Mouse (Mus musculus) liver, embryonic 15.5 days (tissue): ENCODE results near the gene Shcbp1l. TPM values are rescaled to one million over a fixed set of nuclear protein-coding genes. Genes with fewer than 3 reads are reported as not detected.

Source experiments
- ATAC-seq: fragments of 200-750 bp; cut with Nextera tagmentation; 2 replicates; pipeline ENCODE4 v1.8.0; 2017; ENCODE audit warnings: moderate number of reproducible peaks, mild to moderate bottlenecking, moderate library complexity; ENCODE audit not compliant: insufficient read depth
- H3K27ac ChIP-seq: fragments of 300-500 bp; sonication (generic); replicated peaks from 2 replicates; pipeline ENCODE4 v1.5.1; 2015; ENCODE audit warnings: mild to moderate bottlenecking, inconsistent platforms
- H3K27me3 ChIP-seq: fragments of 300-500 bp; sonication (generic); 2 replicates; pipeline ENCODE4 v1.6.1; 2015; ENCODE audit warnings: mild to moderate bottlenecking, inconsistent platforms
- H3K36me3 ChIP-seq: fragments of 300-500 bp; sonication (generic); replicated peaks from 2 replicates; pipeline ENCODE4 v1.6.1; 2015; ENCODE audit warnings: moderate library complexity, mild to moderate bottlenecking, inconsistent platforms
- H3K4me1 ChIP-seq: fragments of 300-500 bp; sonication (generic); replicated peaks from 2 replicates; pipeline ENCODE4 v1.6.1; 2015; ENCODE audit warnings: inconsistent platforms
- H3K4me2 ChIP-seq: fragments of 300-500 bp; sonication (generic); 2 replicates; pipeline ENCODE4 v1.6.1; 2015; ENCODE audit warnings: moderate library complexity, mild to moderate bottlenecking, inconsistent platforms
- H3K4me3 ChIP-seq: fragments of 300-500 bp; sonication (generic); replicated peaks from 2 replicates; pipeline ENCODE4 v1.5.1; 2015; ENCODE audit warnings: mild to moderate bottlenecking, inconsistent platforms
- H3K9ac ChIP-seq: fragments of 300-500 bp; sonication (generic); 2 replicates; pipeline ENCODE4 v1.6.1; 2015; ENCODE audit warnings: moderate library complexity, mild to moderate bottlenecking, inconsistent platforms
- H3K9me3 ChIP-seq: fragments of 300-500 bp; sonication (generic); replicated peaks from 2 replicates; pipeline ENCODE4 v1.6.1; 2016; ENCODE audit warnings: inconsistent platforms
- WGBS: fragments of 180-500 bp; shearing (Covaris S2); methylation state at CpG from one replicate; pipeline ENCODE4 v1.1.7; 2015; ENCODE audit warnings: mixed read lengths; ENCODE audit not compliant: insufficient replicate concordance; 5-methylcytosine and 5-hydroxymethylcytosine counted together
- polyA plus RNA-seq: library from polyadenylated mRNA; unstranded; fragments of >200 nt; fragmentation: Nextera tagmentation; extraction: Ambion mirVana; gene quantifications from 2 replicates; pipeline ENCODE4 v1.2.1, GENCODE M21; 2015

Shcbp1l gene
- polyA plus RNA-seq, 1 experiment from 2014 or later, result 0.13 TPM

GRCm38 (mm10) chr1:153431158-153431557 lies 6.2 kb downstream of the Shcbp1l start:
- no peak overlapping the region for H3K4me3 ChIP-seq
- H3K4me1 ChIP-seq, result no peaks in the 10 kb centered on the region
- H3K27ac ChIP-seq, result no peak overlapping the region
- H3K9me3 ChIP-seq, result no peaks in the 10 kb centered on the region
- ATAC-seq, result no peak
- H3K4me2 ChIP-seq, result no peak overlapping the region
- WGBS, result 67% methylated on average over 7 of the region's 7 CpGs
- 0 out of 2 replicates have a peak, but pooled peaks cover 6% of the 10 kb centered on the region for H3K27me3 ChIP-seq
- no peak overlapping the region for H3K9ac ChIP-seq
- no peaks in the 10 kb centered on the region for H3K36me3 ChIP-seq

- Histone ChIP-seq H3K27me3 (0 out of 2 replicates have a peak, but pooled peaks cover 2% of the 10 kb centered on the region), H3K9ac (no peak overlapping the region), H3K4me1 (no peaks in the 10 kb centered on the region), H3K4me3 (no peak overlapping the region), H3K36me3 (no peaks in the 10 kb centered on the region), H3K9me3 (no peaks in the 10 kb centered on the region), H3K27ac (no peak overlapping the region), H3K4me2 (no peak overlapping the region)
- ATAC-seq, result no peak
- WGBS, result 28% methylated on average over 10 of the region's 10 CpGs
Measured at GRCm38 (mm10) chr1:153431701-153432100, 6.7 kb downstream of the Shcbp1l start.

GRCm38 (mm10) chr1:153432329-153432728 lies 7.4 kb downstream of the Shcbp1l start:
- Histone ChIP-seq H3K9me3 (no peaks in the 10 kb centered on the region), H3K36me3 (no peaks in the 10 kb centered on the region), H3K4me2 (no peak overlapping the region), H3K27ac (no peak overlapping the region), H3K4me3 (no peak overlapping the region), H3K9ac (no peak overlapping the region), H3K4me1 (no peaks in the 10 kb centered on the region), H3K27me3 (no peaks in the 10 kb centered on the region)
- ATAC-seq, result no peak
- WGBS, result 76% methylated on average over 2 of the region's 2 CpGs

- Histone ChIP-seq H3K27ac (no peak overlapping the region), H3K9ac (no peak overlapping the region), H3K4me1 (no peaks in the 10 kb centered on the region), H3K4me2 (no peak overlapping the region), H3K9me3 (no peaks in the 10 kb centered on the region), H3K27me3 (no peaks in the 10 kb centered on the region), H3K36me3 (no peaks in the 10 kb centered on the region), H3K4me3 (no peak overlapping the region)
- WGBS, result 59% methylated on average over 5 of the region's 5 CpGs
- no peak for ATAC-seq
Measured at GRCm38 (mm10) chr1:153433851-153434589, 9.1 kb downstream of the Shcbp1l start.

- Histone ChIP-seq H3K4me1 (no peaks in the 10 kb centered on the region), H3K27ac (no peak overlapping the region), H3K9ac (no peak overlapping the region), H3K27me3 (no peaks in the 10 kb centered on the region), H3K9me3 (no peaks in the 10 kb centered on the region), H3K4me2 (no peak overlapping the region), H3K36me3 (no peaks in the 10 kb centered on the region), H3K4me3 (no peak overlapping the region)
- WGBS, result 72% methylated on average over 11 of the region's 11 CpGs
- ATAC-seq, result no peak
Measured at GRCm38 (mm10) chr1:153437536-153437935, 12.6 kb downstream of the Shcbp1l start.

GRCm38 (mm10) chr1:153440752-153441151 lies 15.8 kb downstream of the Shcbp1l start:
- H3K36me3 ChIP-seq, result no peaks in the 10 kb centered on the region
- ATAC-seq, result no peak
- H3K4me3 ChIP-seq, result no peak overlapping the region
- 59% methylated on average over 4 of the region's 4 CpGs for WGBS
- H3K4me2 ChIP-seq, result no peak overlapping the region
- H3K9ac ChIP-seq, result no peak overlapping the region
- no peaks in the 10 kb centered on the region for H3K4me1 ChIP-seq
- H3K27me3 ChIP-seq, result no peaks in the 10 kb centered on the region
- no peak overlapping the region for H3K27ac ChIP-seq
- no peaks in the 10 kb centered on the region for H3K9me3 ChIP-seq

GRCm38 (mm10) chr1:153441656-153442055 lies 16.7 kb downstream of the Shcbp1l start:
- H3K27ac ChIP-seq, result no peak overlapping the region
- no peaks in the 10 kb centered on the region for H3K36me3 ChIP-seq
- no peaks in the 10 kb centered on the region for H3K4me1 ChIP-seq
- no peak overlapping the region for H3K4me3 ChIP-seq
- H3K4me2 ChIP-seq, result no peak overlapping the region
- no peak for ATAC-seq
- H3K9ac ChIP-seq, result no peak overlapping the region
- 54% methylated on average over 3 of the region's 3 CpGs for WGBS
- no peaks in the 10 kb centered on the region for H3K9me3 ChIP-seq
- H3K27me3 ChIP-seq, result no peaks in the 10 kb centered on the region

- H3K9ac ChIP-seq, result no peak overlapping the region
- H3K27me3 ChIP-seq, result no peaks in the 10 kb centered on the region
- H3K4me3 ChIP-seq, result no peak overlapping the region
- no peak overlapping the region for H3K27ac ChIP-seq
- no peak for ATAC-seq
- H3K4me1 ChIP-seq, result no peaks in the 10 kb centered on the region
- H3K4me2 ChIP-seq, result no peak overlapping the region
- 70% methylated on average over 1 of the region's 1 CpGs for WGBS
- no peaks in the 10 kb centered on the region for H3K9me3 ChIP-seq
- H3K36me3 ChIP-seq, result no peaks in the 10 kb centered on the region
Measured at GRCm38 (mm10) chr1:153443019-153443418, 18.1 kb downstream of the Shcbp1l start.

- no peaks in the 10 kb centered on the region for H3K36me3 ChIP-seq
- no peak overlapping the region for H3K4me2 ChIP-seq
- no peaks in the 10 kb centered on the region for H3K4me1 ChIP-seq
- H3K9ac ChIP-seq, result no peak overlapping the region
- H3K27me3 ChIP-seq, result no peaks in the 10 kb centered on the region
- H3K4me3 ChIP-seq, result no peak overlapping the region
- H3K9me3 ChIP-seq, result no peaks in the 10 kb centered on the region
- no peak overlapping the region for H3K27ac ChIP-seq
- no peak for ATAC-seq
- WGBS, result 66% methylated on average over 4 of the region's 4 CpGs
Measured at GRCm38 (mm10) chr1:153443632-153444031, 18.7 kb downstream of the Shcbp1l start.

GRCm38 (mm10) chr1:153446120-153446831 lies 21.3 kb downstream of the Shcbp1l start:
- Histone ChIP-seq H3K9me3 (no peaks in the 10 kb centered on the region), H3K36me3 (no peaks in the 10 kb centered on the region), H3K4me2 (no peak overlapping the region), H3K4me1 (no peaks in the 10 kb centered on the region), H3K27ac (no peak overlapping the region), H3K27me3 (no peaks in the 10 kb centered on the region), H3K9ac (no peak overlapping the region), H3K4me3 (no peak overlapping the region)
- WGBS, result 91% methylated on average over 20 of the region's 20 CpGs
- no peak for ATAC-seq

GRCm38 (mm10) chr1:153451237-153452154 lies 26.5 kb downstream of the Shcbp1l start:
- Histone ChIP-seq H3K9ac (no peak overlapping the region), H3K9me3 (no peaks in the 10 kb centered on the region), H3K36me3 (peaks cover 32% of the 10 kb centered on the region), H3K4me2 (no peak overlapping the region), H3K4me3 (no peak overlapping the region), H3K27me3 (no peaks in the 10 kb centered on the region), H3K4me1 (no peaks in the 10 kb centered on the region), H3K27ac (no peak overlapping the region)
- WGBS, result 63% methylated on average over 10 of the region's 10 CpGs
- ATAC-seq, result no peak
